Mouse (Mus musculus) liver, postnatal 0 days (tissue): Measurements from ENCODE around the gene Ube2k. TPM values are rescaled to one million over a fixed set of nuclear protein-coding genes. Genes with fewer than 3 reads are reported as not detected.
"Not testable (repeated sequence)": the region's sequence is repeated elsewhere in the genome, so short reads cannot be mapped to it uniquely, and the experiment has no call there.

Experiments
- ATAC-seq: fragments of 200-750 bp; cut with Nextera tagmentation; 2 replicates; pipeline ENCODE4 v1.8.0; 2017; ENCODE audit warnings: mild to moderate bottlenecking, moderate library complexity
- DNase-seq: peaks from one replicate; pipeline ENCODE4 v3.0.0-alpha.2; 2016
- H3K27ac ChIP-seq: fragments of 300-500 bp; sonication (generic); 2 replicates; pipeline ENCODE4 v1.5.1; 2014; ENCODE audit warnings: antibody characterized with exemption, moderate library complexity, mild to moderate bottlenecking, low read depth
- H3K27me3 ChIP-seq: fragments of 300-500 bp; sonication (generic); 2 replicates; pipeline ENCODE4 v1.6.1; 2014; ENCODE audit warnings: low read length, control low read depth, mixed read lengths; ENCODE audit not compliant: insufficient read depth
- H3K36me3 ChIP-seq: fragments of 300-500 bp; sonication (generic); replicated peaks from 2 replicates; pipeline ENCODE4 v1.6.1; 2014; ENCODE audit warnings: mild to moderate bottlenecking, control low read depth, low read length, moderate library complexity, mixed read lengths; ENCODE audit not compliant: insufficient read depth
- H3K4me1 ChIP-seq: fragments of 300-500 bp; sonication (generic); 2 replicates; pipeline ENCODE4 v1.6.1; 2014; ENCODE audit warnings: antibody characterized with exemption, mild to moderate bottlenecking, control low read depth; ENCODE audit not compliant: insufficient read depth
- H3K4me2 ChIP-seq: fragments of 300-500 bp; sonication (generic); 2 replicates; pipeline ENCODE4 v1.6.1; 2014; ENCODE audit warnings: low read depth, mild to moderate bottlenecking, low read length, moderate library complexity, mixed read lengths
- H3K4me3 ChIP-seq: fragments of 300-500 bp; sonication (generic); 2 replicates; pipeline ENCODE4 v1.5.1; 2014; ENCODE audit warnings: low read depth, low read length
- H3K9ac ChIP-seq: fragments of 300-500 bp; sonication (generic); replicated peaks from 2 replicates; pipeline ENCODE4 v1.6.1; 2014; ENCODE audit warnings: mild to moderate bottlenecking, moderate library complexity
- H3K9me3 ChIP-seq: fragments of 300-500 bp; sonication (generic); 2 replicates; pipeline ENCODE4 v1.6.1; 2016; ENCODE audit warnings: mild to moderate bottlenecking, control low read depth, low read length, mixed read lengths
- CTCF ChIP-seq: sonication (generic); IDR thresholded peaks from 2 replicates; pipeline ENCODE4 v1.5.1; 2016; ENCODE audit warnings: antibody characterized with exemption, low read depth
- EP300 ChIP-seq: IDR thresholded peaks from 2 replicates; pipeline ENCODE4 v1.6.1; 2016; ENCODE audit warnings: antibody characterized with exemption, low read depth, mild to moderate bottlenecking
- WGBS: fragments of 180-500 bp; shearing (Covaris S2); extraction: QIAGEN DNeasy Blood & Tissue Kit; methylation state at CpG from one replicate; pipeline ENCODE4 v1.1.7; 2014; ENCODE audit not compliant: insufficient replicate concordance; 5-methylcytosine and 5-hydroxymethylcytosine counted together
- polyA plus RNA-seq: library from polyadenylated mRNA; unstranded; fragments of >200 nt; fragmentation: Nextera tagmentation; extraction: Ambion mirVana; gene quantifications from 2 replicates; pipeline ENCODE4 v1.2.1, GENCODE M21; 2015

The Ube2k gene
- polyA plus RNA-seq, 1 experiment from 2014 or later, result 74.6 TPM

DNA sequence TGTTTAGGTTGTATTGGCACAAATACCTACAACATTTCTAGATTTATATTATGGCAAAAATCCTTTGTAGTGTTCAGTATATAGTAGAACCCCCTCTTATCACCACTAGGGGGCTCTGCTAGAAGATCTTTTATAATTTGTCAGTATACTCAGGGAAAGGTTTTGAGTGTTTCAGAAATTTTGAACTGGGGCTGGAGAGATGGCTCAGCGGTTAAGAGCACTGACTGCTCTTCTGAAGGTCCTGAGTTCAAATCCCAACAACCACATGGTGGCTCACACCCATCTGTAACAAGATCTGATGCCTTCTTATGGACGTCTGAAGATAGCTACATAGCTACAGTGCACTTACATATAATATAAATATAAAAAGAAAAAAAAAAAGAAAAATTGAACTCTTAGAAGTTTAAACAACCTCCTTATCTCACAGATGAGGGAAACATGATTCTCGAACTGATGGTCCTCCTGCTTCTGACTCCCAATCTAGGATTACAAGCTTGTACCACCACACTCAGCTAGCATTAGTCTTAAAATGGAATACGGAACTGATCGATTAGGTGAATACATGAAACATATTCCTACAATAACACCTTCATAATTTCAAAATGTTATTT is 1.5 kb upstream of the Ube2k start:
- no peaks in the 10 kb centered on the region for H3K36me3 ChIP-seq
- DNase-seq, result no peak
- TF ChIP-seq EP300 (no peak), CTCF (peak; percentile 65)
- no peak overlapping the region for H3K4me3 ChIP-seq
- 0 out of 2 replicates have a peak overlapping the region, but pooled peaks have one; percentile 99 for H3K27ac ChIP-seq
- peaks cover 8% of the 10 kb centered on the region for H3K4me1 ChIP-seq
- no peaks in the 10 kb centered on the region for H3K27me3 ChIP-seq
- H3K4me2 ChIP-seq, result no peak overlapping the region
- 55% methylated on average over 5 of the region's 5 CpGs for WGBS
- H3K9ac ChIP-seq, result no peak overlapping the region
- ATAC-seq, result no peak
- no peaks in the 10 kb centered on the region for H3K9me3 ChIP-seq

DNA sequence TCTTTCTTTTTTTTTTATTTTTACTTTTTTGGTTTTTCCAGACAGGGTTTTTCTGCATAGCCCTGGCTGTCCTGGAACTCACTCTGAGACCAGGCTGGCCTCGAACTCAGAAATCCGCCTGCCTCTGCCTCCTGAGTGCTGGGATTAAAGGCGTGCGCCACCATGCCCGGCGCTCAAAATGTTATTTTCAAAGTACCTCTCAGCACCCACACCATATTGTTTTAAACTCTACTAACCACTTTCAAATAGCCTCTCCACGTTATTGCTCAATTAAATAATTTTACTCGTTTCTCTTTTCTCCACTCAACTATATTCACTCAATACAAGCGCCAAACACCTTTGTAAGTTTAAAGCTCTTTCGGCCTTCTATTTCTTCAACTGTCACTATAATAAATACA is 966 bp upstream of the Ube2k start:
- not testable (repeated sequence) for H3K4me1 ChIP-seq, ATAC-seq, DNase-seq, H3K9me3 ChIP-seq, H3K36me3 ChIP-seq, H3K27me3 ChIP-seq
- peak overlapping the region; percentile 99 for H3K27ac ChIP-seq
- H3K4me3 ChIP-seq, result peak overlapping the region; percentile 92
- peak overlapping the region; percentile 96 for H3K9ac ChIP-seq
- WGBS, result 78% methylated on average over 10 of the region's 10 CpGs
- H3K4me2 ChIP-seq, result peak overlapping the region; percentile 88

- H3K27ac ChIP-seq, result peak overlapping the region; percentile 99
- TF ChIP-seq EP300, result no peak
- no peak; the same call in 1 of the 2 replicates for TF ChIP-seq CTCF
- peak overlapping the region; percentile 88 for H3K4me2 ChIP-seq
- ATAC-seq (peak; percentile 67), DNase-seq (peak; percentile 77)
- no peaks in the 10 kb centered on the region for H3K36me3 ChIP-seq
- no peaks in the 10 kb centered on the region for H3K27me3 ChIP-seq
- H3K9me3 ChIP-seq, result no peaks in the 10 kb centered on the region
- peak overlapping the region; percentile 96 for H3K9ac ChIP-seq
- H3K4me3 ChIP-seq, result peak overlapping the region; percentile 92
- peaks cover 10% of the 10 kb centered on the region for H3K4me1 ChIP-seq
- WGBS, result 3% methylated on average over 52 of the region's 59 CpGs
These were observed 513 bp downstream of the Ube2k start for GRCm38 (mm10) chr5:65537420-65538071.

DNA sequence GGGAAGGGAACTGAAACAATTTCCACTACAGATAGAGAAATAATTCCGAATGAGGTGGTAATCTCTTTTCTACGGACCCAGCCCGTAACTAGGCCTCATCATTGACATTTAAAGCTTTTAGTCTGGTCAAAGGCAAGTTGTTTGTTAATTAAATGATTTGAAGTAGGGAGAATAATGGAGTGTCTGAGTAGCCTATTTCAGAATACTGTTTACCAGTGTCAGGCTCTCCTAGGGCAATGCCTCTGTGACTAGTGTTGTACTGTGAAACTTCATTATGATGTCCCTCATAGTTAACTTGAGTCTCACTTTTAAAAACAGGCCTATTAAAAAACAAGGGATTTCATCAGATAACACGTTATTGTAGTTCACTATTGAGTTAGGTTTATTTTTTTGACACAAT is 1.1 kb downstream of the Ube2k start:
- H3K4me1 ChIP-seq, result peaks cover 10% of the 10 kb centered on the region
- WGBS, result under 1% methylated on average over 4 of the region's 4 CpGs
- peak overlapping the region; percentile 88 for H3K4me2 ChIP-seq
- no peaks in the 10 kb centered on the region for H3K36me3 ChIP-seq
- ATAC-seq (no peak), DNase-seq (no peak)
- H3K4me3 ChIP-seq, result peak overlapping the region; percentile 92
- peak overlapping the region; percentile 99 for H3K27ac ChIP-seq
- TF ChIP-seq EP300, result no peak
- TF ChIP-seq CTCF, result no peak
- H3K27me3 ChIP-seq, result no peaks in the 10 kb centered on the region
- no peaks in the 10 kb centered on the region for H3K9me3 ChIP-seq
- peak overlapping the region; percentile 96 for H3K9ac ChIP-seq

- no peak for DNase-seq
- no peaks in the 10 kb centered on the region for H3K9me3 ChIP-seq
- H3K36me3 ChIP-seq, result no peaks in the 10 kb centered on the region
- 26% methylated on average over 4 of the region's 4 CpGs for WGBS
- no peak overlapping the region for H3K9ac ChIP-seq
- no peaks in the 10 kb centered on the region for H3K27me3 ChIP-seq
- no peak for ATAC-seq
- H3K4me3 ChIP-seq, result peak overlapping the region; percentile 29; the same call in 1 of the 2 replicates
- H3K4me2 ChIP-seq, result peak overlapping the region; percentile 54
- TF ChIP-seq CTCF (no peak), EP300 (no peak)
- H3K4me1 ChIP-seq, result peaks cover 10% of the 10 kb centered on the region
- no peak overlapping the region for H3K27ac ChIP-seq
These were observed 1.8 kb downstream of the Ube2k start for GRCm38 (mm10) chr5:65538829-65539228.

GRCm38 (mm10) chr5:65539786-65540185 is 2.8 kb downstream of the Ube2k start:
- no peaks in the 10 kb centered on the region for H3K36me3 ChIP-seq
- DNase-seq, result no peak
- no peaks in the 10 kb centered on the region for H3K9me3 ChIP-seq
- peaks cover 10% of the 10 kb centered on the region for H3K4me1 ChIP-seq
- no peak overlapping the region for H3K27ac ChIP-seq
- H3K27me3 ChIP-seq, result no peaks in the 10 kb centered on the region
- no peak for TF ChIP-seq EP300
- no peak for TF ChIP-seq CTCF
- H3K9ac ChIP-seq, result no peak overlapping the region
- peak overlapping the region; percentile 54; the same call in 1 of the 2 replicates for H3K4me2 ChIP-seq
- WGBS, result 66% methylated on average over 3 of the region's 3 CpGs
- no peak overlapping the region for H3K4me3 ChIP-seq
- no peak for ATAC-seq
